Mouse (Mus musculus) midbrain, embryonic 12.5 days (tissue): ENCODE measurements at regions not wholly inside any gene's neighbourhood (a gene's known extent, or its start where the extent isn't known, plus 50 kb on each side); places are given as distances from the start of the nearest gene placed in this dataset.

Experiments
- ATAC-seq: fragments of 200-750 bp; cut with Nextera tagmentation; 2 replicates; pipeline ENCODE4 v1.8.0; 2017; ENCODE audit warnings: low read depth, moderate TSS enrichment, moderate library complexity; ENCODE audit not compliant: low FRiP score
- H3K27ac ChIP-seq: fragments of 300-500 bp; sonication (generic); replicated peaks from 2 replicates; pipeline ENCODE4 v1.5.1; 2016; ENCODE audit warnings: mild to moderate bottlenecking
- H3K27me3 ChIP-seq: fragments of 300-500 bp; sonication (generic); 2 replicates; pipeline ENCODE4 v1.6.1; 2016; ENCODE audit warnings: mild to moderate bottlenecking
- H3K36me3 ChIP-seq: fragments of 300-500 bp; sonication (generic); 2 replicates; pipeline ENCODE4 v1.6.1; 2016
- H3K4me1 ChIP-seq: fragments of 300-500 bp; sonication (generic); 2 replicates; pipeline ENCODE4 v1.6.1; 2016
- H3K4me2 ChIP-seq: fragments of 300-500 bp; sonication (generic); replicated peaks from 2 replicates; pipeline ENCODE4 v1.6.1; 2016; ENCODE audit warnings: mild to moderate bottlenecking, moderate library complexity
- H3K4me3 ChIP-seq: fragments of 300-500 bp; sonication (generic); 2 replicates; pipeline ENCODE4 v1.5.1; 2016; ENCODE audit warnings: mild to moderate bottlenecking
- H3K9ac ChIP-seq: fragments of 300-500 bp; sonication (generic); replicated peaks from 2 replicates; pipeline ENCODE4 v1.6.1; 2016; ENCODE audit warnings: mild to moderate bottlenecking, moderate library complexity
- H3K9me3 ChIP-seq: fragments of 300-500 bp; sonication (generic); 2 replicates; pipeline ENCODE4 v1.6.1; 2016; ENCODE audit warnings: mild to moderate bottlenecking
- WGBS: fragments of 180-500 bp; shearing (Covaris S2); methylation state at CpG from one replicate; pipeline ENCODE4 v1.1.7; 2016; 5-methylcytosine and 5-hydroxymethylcytosine counted together

DNA sequence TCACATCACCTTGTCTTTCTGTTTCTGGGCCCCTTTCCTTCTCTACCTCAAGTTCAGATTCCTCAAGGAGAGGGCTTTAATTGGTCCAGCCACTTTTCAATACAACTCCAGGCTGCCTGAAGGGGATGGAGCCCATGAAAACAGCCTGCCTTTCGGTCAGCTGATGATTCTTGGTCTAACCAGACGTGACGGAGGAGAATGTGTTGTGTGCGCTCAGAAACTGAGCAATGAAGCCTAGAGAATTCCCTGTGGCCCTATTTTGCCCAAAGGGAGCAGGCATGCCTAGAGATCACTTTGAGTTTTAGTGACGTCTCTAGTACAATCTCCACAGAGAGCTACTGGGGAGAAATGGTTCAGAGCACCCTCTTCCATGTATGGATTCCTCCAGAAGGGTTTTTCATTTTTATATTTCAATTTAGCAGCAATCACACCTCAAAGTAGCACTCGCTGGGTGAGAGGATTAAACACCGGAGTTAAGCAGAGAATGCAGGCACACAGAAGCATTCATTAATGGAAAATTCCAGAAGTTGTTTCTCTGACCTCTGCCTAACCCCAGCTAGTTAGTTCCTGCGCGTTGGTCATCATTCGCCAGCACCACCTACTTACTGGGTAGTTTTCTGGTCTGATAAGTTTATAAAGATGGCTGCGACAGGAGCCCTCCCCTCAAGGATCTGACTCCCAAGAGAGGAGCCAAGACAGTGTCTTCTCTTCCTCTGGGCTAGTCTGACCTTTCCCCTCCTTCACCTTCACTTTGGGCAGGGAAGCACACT lies 58.8 kb upstream of the Egln3 start:
- Histone ChIP-seq H3K9me3 (no peaks in the 10 kb centered on the region), H3K9ac (no peak overlapping the region), H3K4me1 (peaks cover 19% of the 10 kb centered on the region), H3K4me2 (no peak overlapping the region), H3K36me3 (no peaks in the 10 kb centered on the region), H3K4me3 (no peak overlapping the region), H3K27me3 (no peaks in the 10 kb centered on the region), H3K27ac (no peak overlapping the region)
- 77% methylated on average over 11 of the region's 11 CpGs for WGBS
- ATAC-seq = no peak

- Histone ChIP-seq H3K36me3 (no peaks in the 10 kb centered on the region), H3K9me3 (no peaks in the 10 kb centered on the region), H3K9ac (no peak overlapping the region), H3K4me3 (no peak overlapping the region), H3K27ac (no peak overlapping the region), H3K27me3 (no peaks in the 10 kb centered on the region), H3K4me1 (peaks cover 19% of the 10 kb centered on the region), H3K4me2 (no peak overlapping the region)
- ATAC-seq = no peak
- WGBS = 90% methylated on average over 5 of the region's 5 CpGs
These were observed 57.8 kb upstream of the Egln3 start for GRCm38 (mm10) chr12:54261426-54261825.

DNA sequence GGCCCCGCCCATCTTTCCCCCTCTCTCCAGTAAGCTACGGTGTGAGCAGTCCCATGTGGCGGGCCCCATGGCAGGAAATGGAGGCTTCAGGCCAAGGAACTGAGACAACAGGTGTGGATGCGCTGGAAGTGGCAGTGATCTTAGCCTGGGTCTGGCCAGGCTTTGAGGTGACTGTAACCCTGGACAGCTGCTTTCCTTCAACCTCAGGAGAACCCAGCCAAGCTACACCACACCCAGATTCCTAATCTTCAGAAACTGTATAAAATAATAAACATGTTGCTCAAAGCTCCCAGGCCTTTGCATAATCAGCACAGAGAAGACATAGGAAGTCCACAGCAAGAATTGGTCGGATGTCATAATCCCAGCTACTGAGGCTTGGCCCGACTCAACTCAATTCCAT lies 56.8 kb upstream of the Egln3 start:
- Histone ChIP-seq H3K9me3 (no peaks in the 10 kb centered on the region), H3K9ac (no peak overlapping the region), H3K4me3 (no peak overlapping the region), H3K27ac (no peak overlapping the region), H3K36me3 (no peaks in the 10 kb centered on the region), H3K4me1 (peaks cover 19% of the 10 kb centered on the region), H3K4me2 (no peak overlapping the region), H3K27me3 (no peaks in the 10 kb centered on the region)
- 86% methylated on average over 6 of the region's 6 CpGs for WGBS
- no peak for ATAC-seq

DNA sequence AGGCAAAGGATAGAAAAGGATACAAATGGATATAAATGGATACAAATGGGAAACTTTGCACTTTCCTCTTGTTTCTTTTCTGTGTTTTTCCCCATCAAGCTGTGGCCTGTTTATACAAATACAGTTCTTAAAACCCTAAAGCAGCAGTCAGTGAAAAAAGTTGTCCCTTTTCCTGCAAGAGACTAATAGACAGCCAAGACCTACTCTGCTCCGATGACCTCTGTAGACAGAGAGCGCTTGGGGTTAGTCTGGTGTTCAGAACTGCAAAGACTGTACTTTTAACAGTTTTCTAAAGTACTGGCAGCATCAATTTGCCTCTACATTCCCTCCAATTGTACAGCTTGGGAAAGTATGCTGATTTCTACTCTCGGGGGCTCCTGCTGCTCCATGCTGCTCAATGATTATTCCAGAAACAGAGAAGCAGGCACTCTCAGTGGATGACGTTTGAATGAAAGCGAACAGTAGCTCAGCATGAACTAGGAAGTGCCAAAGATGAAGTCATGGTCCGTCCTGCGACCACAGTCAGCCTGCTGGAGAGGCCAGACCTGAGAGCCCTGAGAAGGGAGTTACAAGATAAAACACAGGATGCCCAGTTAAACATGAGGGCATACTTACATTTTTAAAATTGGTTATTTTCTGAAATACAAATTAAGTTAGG lies 54.2 kb upstream of the Egln3 start:
- no peaks in the 10 kb centered on the region for H3K9me3 ChIP-seq
- ATAC-seq = no peak
- no peaks in the 10 kb centered on the region for H3K36me3 ChIP-seq
- no peaks in the 10 kb centered on the region for H3K27me3 ChIP-seq
- no peaks in the 10 kb centered on the region for H3K4me1 ChIP-seq
- H3K9ac ChIP-seq = no peak overlapping the region
- no peak overlapping the region for H3K27ac ChIP-seq
- no peak overlapping the region for H3K4me3 ChIP-seq
- no peak overlapping the region for H3K4me2 ChIP-seq
- 57% methylated on average over 7 of the region's 7 CpGs for WGBS

DNA sequence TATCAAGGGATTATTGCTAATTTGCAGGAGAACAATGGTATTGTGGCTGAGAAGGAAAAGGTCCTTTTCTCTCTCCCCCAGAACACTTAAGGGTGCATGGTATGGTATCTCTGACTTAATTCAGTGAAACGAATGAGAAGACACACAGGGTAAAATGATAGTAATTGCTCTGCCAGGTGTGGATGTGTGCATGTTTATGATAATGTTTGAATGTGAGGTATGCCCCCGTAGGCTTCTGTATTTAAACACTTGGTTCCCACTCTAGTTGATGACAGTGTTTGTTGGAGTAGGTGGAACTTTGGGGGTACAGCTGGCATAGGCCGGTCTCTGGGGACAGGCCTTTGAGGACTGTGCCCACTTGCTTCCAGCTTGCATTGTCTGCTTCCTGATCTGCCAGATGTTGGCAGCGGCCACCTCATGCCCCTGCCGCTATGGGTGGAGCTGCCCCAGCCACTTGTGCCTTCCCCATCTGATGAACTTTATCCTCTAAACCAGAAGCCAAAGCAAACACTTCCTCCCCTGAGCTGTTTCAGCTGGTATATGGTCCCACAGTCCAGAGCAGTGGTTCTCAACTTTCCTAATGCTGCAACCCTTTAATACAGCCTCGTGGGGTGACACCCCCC lies 53.0 kb upstream of the Egln3 start:
- 79% methylated on average over 6 of the region's 6 CpGs for WGBS
- no peaks in the 10 kb centered on the region for H3K36me3 ChIP-seq
- no peak for ATAC-seq

More for the DNA sequence above, 53.0 kb upstream of the Egln3 start:
- no peaks in the 10 kb centered on the region for H3K4me1 ChIP-seq
- H3K27ac ChIP-seq = no peak overlapping the region
- no peak overlapping the region for H3K4me2 ChIP-seq
- H3K27me3 ChIP-seq = no peaks in the 10 kb centered on the region
- no peak overlapping the region for H3K9ac ChIP-seq
- H3K4me3 ChIP-seq = no peak overlapping the region
- H3K9me3 ChIP-seq = no peaks in the 10 kb centered on the region
